Mouse (Mus musculus) stomach, embryonic 16.5 days (tissue): ENCODE measurements around the gene Patl1. TPM values are rescaled to one million over a fixed set of nuclear protein-coding genes. Genes with fewer than 3 reads are reported as not detected.
"Not testable (repeated sequence)": the region's sequence is repeated elsewhere in the genome, so short reads cannot be mapped to it uniquely, and the experiment has no call there.

Source experiments
- ATAC-seq: fragments of 200-750 bp; cut with Nextera tagmentation; 2 replicates; pipeline ENCODE4 v1.8.0; 2017; ENCODE audit warnings: moderate number of reproducible peaks, moderate TSS enrichment; ENCODE audit not compliant: insufficient read depth, low FRiP score
- H3K27ac ChIP-seq: fragments of 300-500 bp; sonication (generic); 2 replicates; pipeline ENCODE4 v1.5.1; 2014; ENCODE audit warnings: low read length
- H3K27me3 ChIP-seq: fragments of 300-500 bp; sonication (generic); 2 replicates; pipeline ENCODE4 v1.6.1; 2014; ENCODE audit warnings: low read length, control low read depth, mixed read lengths; ENCODE audit not compliant: control insufficient read depth, insufficient read depth
- H3K36me3 ChIP-seq: fragments of 300-500 bp; sonication (generic); 2 replicates; pipeline ENCODE4 v1.6.1; 2014; ENCODE audit warnings: low read length; ENCODE audit not compliant: control insufficient read depth, insufficient read depth
- H3K4me1 ChIP-seq: fragments of 300-500 bp; sonication (generic); 2 replicates; pipeline ENCODE4 v1.6.1; 2014; ENCODE audit warnings: low read length, control low read depth, mixed read lengths; ENCODE audit not compliant: control insufficient read depth, insufficient read depth
- H3K4me2 ChIP-seq: fragments of 300-500 bp; sonication (generic); 2 replicates; pipeline ENCODE4 v1.6.1; 2014; ENCODE audit warnings: low read depth, low read length, mixed read lengths
- H3K4me3 ChIP-seq: fragments of 300-500 bp; sonication (generic); replicated peaks from 2 replicates; pipeline ENCODE4 v1.5.1; 2014; ENCODE audit warnings: mild to moderate bottlenecking, low read length
- H3K9ac ChIP-seq: fragments of 300-500 bp; sonication (generic); 2 replicates; pipeline ENCODE4 v1.6.1; 2014; ENCODE audit warnings: low read length
- H3K9me3 ChIP-seq: fragments of 300-500 bp; sonication (generic); replicated peaks from 2 replicates; pipeline ENCODE4 v1.6.1; 2016; ENCODE audit warnings: low read length, control low read depth; ENCODE audit not compliant: control insufficient read depth
- WGBS: fragments of 180-500 bp; shearing (Covaris S2); extraction: QIAGEN DNeasy Blood & Tissue Kit; methylation state at CpG from one replicate; pipeline ENCODE4 v1.1.7; 2014; 5-methylcytosine and 5-hydroxymethylcytosine counted together
- polyA plus RNA-seq: library from polyadenylated mRNA; unstranded; fragments of >200 nt; fragmentation: Nextera tagmentation; extraction: Ambion mirVana; gene quantifications from 2 replicates; pipeline ENCODE4 v1.2.1, GENCODE M21; 2015

Gene Patl1
- polyA plus RNA-seq, 1 experiment from 2014 or later, result 16.9 TPM

DNA sequence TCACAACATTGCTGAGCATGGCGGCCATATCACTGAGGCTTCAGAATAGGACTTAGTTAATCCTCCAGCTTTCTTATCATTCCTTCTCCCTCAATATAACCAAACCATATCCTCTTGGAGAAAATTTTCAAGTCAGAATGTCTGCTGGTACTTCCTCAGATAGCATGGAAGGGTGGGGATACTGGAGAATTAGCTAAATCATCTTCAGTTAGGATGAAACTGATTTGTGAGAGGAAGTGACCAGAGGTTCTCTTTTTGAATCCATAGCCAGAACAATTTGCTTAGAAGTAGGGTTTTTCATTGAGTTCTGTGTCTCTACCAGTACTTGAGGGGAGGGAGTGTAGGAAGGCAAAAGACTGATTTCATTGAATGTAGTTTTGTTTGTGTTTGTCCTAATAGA, 9.9 kb downstream of the Patl1 start:
- Histone ChIP-seq H3K9ac (no peak overlapping the region), H3K4me2 (no peak overlapping the region), H3K36me3 (peaks cover 31% of the 10 kb centered on the region), H3K9me3 (no peaks in the 10 kb centered on the region), H3K4me1 (no peaks in the 10 kb centered on the region), H3K4me3 (no peak overlapping the region), H3K27ac (no peak overlapping the region), H3K27me3 (no peaks in the 10 kb centered on the region)
- no peak for ATAC-seq
- 95% methylated on average over 1 of the region's 1 CpGs for WGBS

DNA sequence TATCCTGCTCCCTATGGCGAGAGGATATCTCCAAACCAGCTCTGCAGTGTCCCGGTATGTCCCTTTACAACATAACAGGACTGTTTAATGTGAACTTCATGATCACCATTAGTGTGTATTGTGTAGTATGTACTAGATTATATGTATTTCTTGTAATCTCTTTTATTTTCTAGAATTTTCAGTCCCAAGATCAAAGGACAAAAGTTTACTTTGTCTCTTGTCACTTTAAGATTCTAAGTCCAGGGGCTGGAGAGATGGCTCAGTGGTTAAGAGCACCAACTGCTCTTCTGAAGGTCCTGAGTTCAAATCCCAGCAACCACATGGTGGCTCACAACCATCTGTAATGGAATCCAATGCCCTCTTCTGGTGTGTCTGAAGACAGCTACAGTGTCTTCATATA, 10.3 kb downstream of the Patl1 start:
- WGBS, result 96% methylated on average over 2 of the region's 2 CpGs
- H3K4me3 ChIP-seq, H3K27me3 ChIP-seq, H3K4me2 ChIP-seq, H3K9me3 ChIP-seq, H3K9ac ChIP-seq, H3K4me1 ChIP-seq, H3K27ac ChIP-seq, ATAC-seq: not testable (repeated sequence)
- peaks cover 31% of the 10 kb centered on the region for H3K36me3 ChIP-seq

GRCm38 (mm10) chr19:11926380-11926779, 14.2 kb downstream of the Patl1 start:
- 86% methylated on average over 2 of the region's 2 CpGs for WGBS
- ATAC-seq, result no peak
- Histone ChIP-seq H3K36me3 (peaks cover 28% of the 10 kb centered on the region), H3K4me2 (no peak overlapping the region), H3K27me3 (no peaks in the 10 kb centered on the region), H3K4me3 (no peak overlapping the region), H3K27ac (no peak overlapping the region), H3K4me1 (no peaks in the 10 kb centered on the region), H3K9me3 (no peaks in the 10 kb centered on the region), H3K9ac (no peak overlapping the region)

DNA sequence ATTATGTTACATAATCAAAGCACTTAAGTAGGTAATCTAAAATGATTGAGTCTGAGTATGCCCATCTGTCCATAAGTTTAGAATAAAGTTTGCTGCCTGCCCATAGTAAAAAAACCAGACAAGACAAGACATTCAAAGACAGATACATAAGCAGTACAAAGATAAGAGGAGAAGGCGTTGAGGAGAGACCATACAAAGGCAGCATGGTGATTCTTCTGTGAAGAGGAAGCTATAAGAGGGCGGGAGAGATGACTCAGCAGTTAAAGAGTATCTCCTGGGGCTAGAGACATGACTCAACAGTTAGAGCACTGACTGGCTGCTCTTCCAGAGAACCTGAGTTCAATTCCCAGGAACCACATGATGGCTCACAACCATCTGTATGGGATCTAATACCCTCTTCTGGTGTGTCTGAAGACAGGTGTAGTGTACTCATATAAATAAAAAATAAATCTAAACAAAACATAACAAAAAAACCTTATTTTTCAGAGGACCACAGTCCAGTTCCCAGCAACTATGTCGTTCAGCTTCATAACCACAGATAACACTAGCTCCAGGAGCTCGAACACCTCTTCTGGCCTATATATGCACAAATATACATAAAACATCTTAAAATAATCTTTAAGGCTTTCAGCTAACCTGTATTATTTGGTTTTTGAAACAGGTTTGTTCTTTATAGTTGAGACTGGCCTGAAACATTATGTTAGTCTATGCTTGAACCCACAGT, 16.0 kb downstream of the Patl1 start:
- Histone ChIP-seq H3K4me1 (no peaks in the 10 kb centered on the region), H3K9me3 (no peaks in the 10 kb centered on the region), H3K27me3 (no peaks in the 10 kb centered on the region), H3K36me3 (peaks cover 19% of the 10 kb centered on the region), H3K9ac (no peak overlapping the region), H3K27ac (no peak overlapping the region), H3K4me2 (no peak overlapping the region), H3K4me3 (no peak overlapping the region)
- WGBS, result 86% methylated on average over 4 of the region's 4 CpGs
- ATAC-seq, result no peak

DNA sequence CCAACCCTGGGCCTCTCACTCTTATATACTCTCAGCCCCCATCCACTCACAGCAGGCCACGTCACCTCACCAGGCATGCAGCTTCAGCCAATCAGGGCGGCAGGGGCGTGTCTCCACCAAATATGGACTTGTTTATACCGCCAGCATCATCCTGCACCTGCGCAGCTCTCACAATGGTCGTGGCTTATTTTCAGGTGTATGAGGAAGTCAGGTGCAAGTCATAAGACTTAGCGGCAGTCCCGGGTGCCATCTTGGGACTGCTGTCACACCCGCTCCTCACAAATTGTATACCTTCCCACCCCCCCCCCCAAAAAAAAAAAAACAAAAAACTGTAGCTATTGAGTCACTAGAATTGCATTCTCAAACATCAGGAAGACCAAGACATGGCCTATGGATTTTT, 34.3 kb downstream of the Patl1 start:
- 91% methylated on average over 9 of the region's 9 CpGs for WGBS
- ATAC-seq, H3K9me3 ChIP-seq: not testable (repeated sequence)

GRCm38 (mm10) chr19:11949878-11950277, 37.7 kb downstream of the Patl1 start:
- no peak overlapping the region for H3K4me2 ChIP-seq
- no peaks in the 10 kb centered on the region for H3K27me3 ChIP-seq
- H3K4me1 ChIP-seq, result no peaks in the 10 kb centered on the region
- no peak overlapping the region for H3K9ac ChIP-seq
- no peak for ATAC-seq
- 59% methylated on average over 1 of the region's 1 CpGs for WGBS
- no peak overlapping the region for H3K27ac ChIP-seq
- no peak overlapping the region for H3K4me3 ChIP-seq
- H3K9me3 ChIP-seq, result no peaks in the 10 kb centered on the region
- peaks cover 11% of the 10 kb centered on the region; the same call in 1 of the 2 replicates for H3K36me3 ChIP-seq

More for the DNA sequence above, 34.3 kb downstream of the Patl1 start:
- not testable (repeated sequence) for H3K4me2 ChIP-seq, H3K4me3 ChIP-seq, H3K9ac ChIP-seq, H3K27me3 ChIP-seq, H3K4me1 ChIP-seq, H3K27ac ChIP-seq
- H3K36me3 ChIP-seq, result peaks cover 18% of the 10 kb centered on the region

GRCm38 (mm10) chr19:11950747-11951146, 38.5 kb downstream of the Patl1 start:
- no peak overlapping the region for H3K4me3 ChIP-seq
- H3K36me3 ChIP-seq, result peaks cover 2% of the 10 kb centered on the region; the same call in 1 of the 2 replicates
- H3K27ac ChIP-seq, result no peak overlapping the region
- H3K9me3 ChIP-seq, result no peaks in the 10 kb centered on the region
- ATAC-seq, result no peak; the same call in 1 of the 2 replicates
- no peak overlapping the region for H3K4me2 ChIP-seq
- H3K4me1 ChIP-seq, result no peaks in the 10 kb centered on the region
- 67% methylated on average over 7 of the region's 7 CpGs for WGBS
- no peaks in the 10 kb centered on the region for H3K27me3 ChIP-seq
- no peak overlapping the region for H3K9ac ChIP-seq

GRCm38 (mm10) chr19:11954206-11954605, 42.0 kb downstream of the Patl1 start:
- Histone ChIP-seq H3K27ac (no peak overlapping the region), H3K4me1 (no peaks in the 10 kb centered on the region), H3K36me3 (no peaks in the 10 kb centered on the region), H3K27me3 (no peaks in the 10 kb centered on the region), H3K9me3 (no peaks in the 10 kb centered on the region), H3K4me3 (no peak overlapping the region), H3K4me2 (no peak overlapping the region), H3K9ac (no peak overlapping the region)
- ATAC-seq, result no peak
- WGBS, result 40% methylated on average over 6 of the region's 6 CpGs

DNA sequence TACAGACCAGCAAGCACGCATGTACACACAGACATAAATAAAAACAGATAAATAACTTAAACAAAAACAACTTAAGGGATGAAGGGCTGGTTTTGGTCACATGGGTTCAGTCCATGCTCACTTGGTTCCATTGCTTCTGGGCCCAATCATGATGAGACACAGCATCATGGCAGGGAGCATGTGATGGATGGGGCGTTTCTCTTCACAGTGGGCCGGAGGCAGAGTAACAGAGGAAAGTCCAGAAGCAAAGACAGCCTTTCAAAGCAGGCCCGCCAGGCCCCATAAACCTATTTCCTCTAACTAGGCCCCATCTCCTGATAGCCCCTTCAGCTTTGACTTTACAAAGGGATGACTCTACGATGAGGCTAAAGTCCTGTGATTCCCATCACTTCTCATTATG, 44.4 kb downstream of the Patl1 start:
- no peaks in the 10 kb centered on the region for H3K9me3 ChIP-seq
- no peaks in the 10 kb centered on the region for H3K27me3 ChIP-seq
- no peak overlapping the region for H3K4me2 ChIP-seq
- no peak overlapping the region for H3K27ac ChIP-seq
- H3K36me3 ChIP-seq, result no peaks in the 10 kb centered on the region
- H3K4me3 ChIP-seq, result no peak overlapping the region
- no peak for ATAC-seq
- no peak overlapping the region for H3K9ac ChIP-seq
- H3K4me1 ChIP-seq, result no peaks in the 10 kb centered on the region
- 80% methylated on average over 5 of the region's 5 CpGs for WGBS
